Mouse (Mus musculus) kidney, postnatal 0 days (tissue): Measurements from ENCODE around the gene Dnajc7. TPM values are rescaled to one million over a fixed set of nuclear protein-coding genes. Genes with fewer than 3 reads are reported as not detected.
A peak's percentile ranks its signal among the peaks of the same experiment; 100 is the strongest.
"Not testable (repeated sequence)": the region's sequence is repeated elsewhere in the genome, so short reads cannot be mapped to it uniquely, and the experiment has no call there.

Experiments
- ATAC-seq: fragments of 200-750 bp; cut with Nextera tagmentation; replicated peaks from 2 replicates; pipeline ENCODE4 v1.8.0; 2017; ENCODE audit warnings: low read depth, moderate number of reproducible peaks, moderate TSS enrichment, moderate library complexity; ENCODE audit not compliant: low FRiP score
- DNase-seq: peaks from one replicate; pipeline ENCODE4 v3.0.0-alpha.2; 2016; ENCODE audit warnings: low spot score
- H3K27ac ChIP-seq: fragments of 300-500 bp; sonication (generic); 2 replicates; pipeline ENCODE4 v1.5.1; 2014; ENCODE audit warnings: mild to moderate bottlenecking
- H3K27me3 ChIP-seq: fragments of 300-500 bp; sonication (generic); 2 replicates; pipeline ENCODE4 v1.6.1; 2014; ENCODE audit warnings: low read length, mixed read lengths; ENCODE audit not compliant: insufficient read depth
- H3K36me3 ChIP-seq: fragments of 300-500 bp; sonication (generic); 2 replicates; pipeline ENCODE4 v1.6.1; 2014; ENCODE audit warnings: low read length, mixed read lengths; ENCODE audit not compliant: insufficient read depth
- H3K4me1 ChIP-seq: fragments of 300-500 bp; sonication (generic); replicated peaks from 2 replicates; pipeline ENCODE4 v1.6.1; 2014; ENCODE audit warnings: antibody characterized with exemption, low read length, mixed read lengths; ENCODE audit not compliant: insufficient read depth
- H3K4me2 ChIP-seq: fragments of 300-500 bp; sonication (generic); 2 replicates; pipeline ENCODE4 v1.6.1; 2014; ENCODE audit warnings: mild to moderate bottlenecking, low read length, moderate library complexity, mixed read lengths
- H3K4me3 ChIP-seq: fragments of 300-500 bp; sonication (generic); replicated peaks from 2 replicates; pipeline ENCODE4 v1.5.1; 2014; ENCODE audit warnings: low read depth, low read length
- H3K9ac ChIP-seq: fragments of 300-500 bp; sonication (generic); 2 replicates; pipeline ENCODE4 v1.6.1; 2014; ENCODE audit warnings: low read depth, low read length
- H3K9me3 ChIP-seq: fragments of 300-500 bp; sonication (generic); replicated peaks from 2 replicates; pipeline ENCODE4 v1.6.1; 2016; ENCODE audit warnings: low read length, inconsistent platforms, mixed read lengths
- CTCF ChIP-seq: IDR thresholded peaks from 2 replicates; pipeline ENCODE4 v1.5.1; 2016; ENCODE audit warnings: antibody characterized with exemption, low read depth, mild to moderate bottlenecking, moderate library complexity
- WGBS: fragments of 180-500 bp; shearing (Covaris S2); extraction: QIAGEN DNeasy Blood & Tissue Kit; methylation state at CpG from one replicate; pipeline ENCODE4 v1.1.7; 2014; 5-methylcytosine and 5-hydroxymethylcytosine counted together
- polyA plus RNA-seq: library from polyadenylated mRNA; unstranded; fragments of >200 nt; fragmentation: Nextera tagmentation; extraction: Ambion mirVana; gene quantifications from 2 replicates; pipeline ENCODE4 v1.2.1, GENCODE M21; 2015

Dnajc7 gene
- polyA plus RNA-seq: 142 and 151 TPM in 2 replicates

DNA sequence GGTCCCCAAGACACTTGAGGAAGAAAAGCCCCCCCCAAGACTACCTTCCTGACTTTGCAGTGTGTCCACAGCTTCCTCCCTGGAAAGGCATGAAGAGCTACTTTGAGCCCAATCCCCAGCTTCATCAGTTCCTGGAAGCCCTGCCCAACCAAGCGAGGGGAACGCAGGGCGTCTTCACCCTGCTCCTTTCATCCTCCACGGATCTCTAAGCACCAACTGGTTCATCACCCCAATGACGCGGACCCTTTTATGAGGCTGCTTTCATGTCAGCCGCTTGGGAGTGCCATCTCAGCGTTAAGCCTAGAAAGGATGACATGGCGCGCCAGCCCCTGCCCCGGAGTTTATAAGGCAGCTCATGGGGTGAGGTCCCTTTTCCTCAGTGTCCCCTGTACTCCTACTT lies at the start of gene Dnajc7:
Dnajc7 (minus strand) TSS at position 187 of the 400 bp plus-strand sequence.
- Histone ChIP-seq H3K27me3 (no peaks in the 10 kb centered on the region), H3K4me2 (peak within 1 kb of the TSS; percentile 87), H3K9ac (peak within 1 kb of the TSS; percentile 90), H3K4me1 (peaks cover 9% of the 10 kb centered on the region; the same call in 1 of the 2 replicates), H3K27ac (peak within 1 kb of the TSS; percentile 93), H3K4me3 (peak within 1 kb of the TSS; percentile 77), H3K36me3 (0 out of 2 replicates have a peak, but pooled peaks cover 4% of the 10 kb centered on the region), H3K9me3 (no peaks in the 10 kb centered on the region)
- under 1% methylated on average over 11 of the region's 11 CpGs for WGBS
- ATAC-seq (no peak), DNase-seq (no peak)
- no peak for TF ChIP-seq CTCF

DNA sequence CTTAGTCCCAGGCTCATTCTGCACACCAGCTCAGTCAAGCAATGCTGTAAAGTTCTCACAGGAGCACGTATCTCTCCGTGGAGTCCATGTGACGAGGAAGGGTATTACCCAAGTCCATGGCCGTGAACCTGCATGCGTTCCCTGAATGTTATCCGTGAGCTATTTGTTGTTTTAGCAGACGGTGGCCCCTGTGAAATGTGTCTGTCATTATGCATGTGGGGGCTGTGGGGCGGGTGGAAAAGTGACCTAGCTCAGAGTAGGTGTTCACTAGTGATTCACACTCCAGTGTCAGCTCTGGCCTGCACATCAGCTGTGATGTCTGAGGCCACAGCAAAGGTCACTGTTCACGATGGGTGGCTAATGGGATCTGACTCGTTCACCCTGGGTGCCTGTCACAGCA lies 39.8 kb upstream of the Dnajc7 start:
- TF ChIP-seq CTCF: no peak
- Histone ChIP-seq H3K27me3 (no peaks in the 10 kb centered on the region), H3K27ac (no peak overlapping the region), H3K9ac (no peak overlapping the region), H3K9me3 (no peaks in the 10 kb centered on the region), H3K4me1 (0 out of 2 replicates have a peak, but pooled peaks cover 3% of the 10 kb centered on the region), H3K4me3 (no peak overlapping the region), H3K4me2 (no peak overlapping the region), H3K36me3 (no peaks in the 10 kb centered on the region)
- ATAC-seq: no peak
- no peak for DNase-seq
- 33% methylated on average over 10 of the region's 10 CpGs for WGBS

DNA sequence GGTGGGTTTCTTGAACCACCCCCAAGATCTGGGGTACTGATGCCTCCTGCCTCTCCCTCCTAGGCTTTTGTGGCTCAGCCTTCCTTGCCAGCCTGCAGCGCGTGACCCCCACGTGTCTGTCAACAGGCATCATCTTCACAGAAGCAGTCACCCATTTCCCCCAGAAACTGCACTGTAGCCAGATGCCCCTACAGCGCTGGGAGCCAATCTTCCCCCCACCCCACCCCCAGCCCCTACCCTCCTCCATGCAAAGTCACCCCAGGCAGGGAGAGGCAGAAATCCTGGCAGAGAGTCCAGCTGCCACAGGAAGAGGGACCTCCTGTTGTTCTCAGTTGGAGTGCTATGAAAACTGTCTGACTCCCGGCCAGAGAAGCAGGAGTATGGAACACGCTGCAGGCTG lies 36.5 kb upstream of the Dnajc7 start:
- Histone ChIP-seq H3K27ac (no peak overlapping the region), H3K4me3 (no peak overlapping the region), H3K4me2 (no peak overlapping the region), H3K9ac (no peak overlapping the region), H3K27me3 (no peaks in the 10 kb centered on the region), H3K4me1 (0 out of 2 replicates have a peak, but pooled peaks cover 3% of the 10 kb centered on the region), H3K9me3 (no peaks in the 10 kb centered on the region), H3K36me3 (no peaks in the 10 kb centered on the region)
- peak; percentile 44 for DNase-seq
- no peak for ATAC-seq
- no peak for TF ChIP-seq CTCF
- WGBS: 6% methylated on average over 6 of the region's 6 CpGs

DNA sequence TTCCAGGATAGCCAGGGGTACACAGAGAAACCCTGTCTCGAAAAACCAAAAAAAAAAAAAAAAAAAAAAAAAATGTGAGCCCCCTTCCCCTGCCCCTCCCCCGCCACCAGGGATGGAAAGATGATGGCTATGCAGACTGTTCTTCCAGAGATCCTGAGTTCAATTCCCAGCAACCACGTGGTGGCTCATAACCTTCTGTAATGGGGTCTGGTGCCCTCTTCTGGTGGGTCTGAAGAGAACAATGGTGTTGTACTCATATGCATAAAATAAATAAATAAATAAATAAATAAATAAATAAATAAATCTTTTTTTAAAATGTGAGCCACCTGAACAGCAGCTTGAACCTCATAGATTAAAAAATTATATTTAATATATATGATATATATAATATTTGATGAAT lies 35.6 kb upstream of the Dnajc7 start:
- H3K4me1 ChIP-seq, ATAC-seq, H3K9me3 ChIP-seq, H3K4me2 ChIP-seq, H3K4me3 ChIP-seq, H3K27ac ChIP-seq, DNase-seq, H3K36me3 ChIP-seq, H3K27me3 ChIP-seq, H3K9ac ChIP-seq: not testable (repeated sequence)
- TF ChIP-seq CTCF: peak; percentile 45
- 57% methylated on average over 2 of the region's 3 CpGs for WGBS

DNA sequence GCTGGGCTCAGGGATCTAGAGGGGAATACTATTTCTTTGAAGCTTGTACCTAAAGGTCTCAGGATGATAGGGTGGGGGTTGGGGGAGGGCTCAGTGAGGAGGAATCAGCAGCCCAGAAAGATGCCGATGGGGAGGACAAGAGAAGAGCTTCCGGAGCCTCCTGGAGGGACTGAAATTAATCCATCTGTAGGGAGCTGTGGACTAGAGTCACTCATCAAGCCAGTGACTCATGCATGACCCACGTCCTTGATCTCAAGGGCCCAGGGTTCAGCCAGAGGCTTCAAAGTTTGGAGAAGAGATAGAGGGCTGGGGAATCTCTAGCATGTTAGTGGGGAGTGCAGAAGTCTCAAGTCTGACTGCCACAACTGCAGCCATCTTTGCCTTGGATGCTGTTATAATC lies 31.8 kb upstream of the Dnajc7 start:
- H3K36me3 ChIP-seq: no peaks in the 10 kb centered on the region
- 0 out of 2 replicates have a peak, but pooled peaks cover 5% of the 10 kb centered on the region for H3K4me1 ChIP-seq
- WGBS: 22% methylated on average over 3 of the region's 3 CpGs
- no peaks in the 10 kb centered on the region for H3K9me3 ChIP-seq
- H3K4me2 ChIP-seq: no peak overlapping the region
- no peak overlapping the region for H3K9ac ChIP-seq
- ATAC-seq (no peak), DNase-seq (no peak)
- H3K27ac ChIP-seq: no peak overlapping the region
- TF ChIP-seq CTCF: no peak
- no peaks in the 10 kb centered on the region for H3K27me3 ChIP-seq
- H3K4me3 ChIP-seq: no peak overlapping the region

DNA sequence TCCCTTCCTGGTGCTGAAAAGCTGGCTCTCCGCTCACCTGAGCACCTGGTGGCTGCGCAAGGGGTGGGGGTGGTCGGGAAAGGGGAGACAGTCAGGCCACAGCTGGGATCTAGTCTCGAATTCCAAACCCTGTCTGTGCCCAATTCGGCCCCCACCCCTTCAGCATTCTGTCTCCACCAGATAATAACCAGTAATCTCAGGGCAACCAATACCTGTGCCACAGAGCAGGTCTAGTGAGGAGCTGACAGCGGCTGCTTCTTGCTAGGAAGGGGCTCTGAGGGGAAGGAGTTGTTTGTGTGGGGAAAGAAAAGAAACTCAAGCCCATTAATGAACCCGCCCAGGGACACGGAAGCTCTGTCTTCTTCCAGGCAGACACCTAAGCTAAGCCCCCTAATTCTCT lies 31.2 kb upstream of the Dnajc7 start:
- H3K27ac ChIP-seq: no peak overlapping the region
- no peak for TF ChIP-seq CTCF
- WGBS: 15% methylated on average over 8 of the region's 8 CpGs

DNA sequence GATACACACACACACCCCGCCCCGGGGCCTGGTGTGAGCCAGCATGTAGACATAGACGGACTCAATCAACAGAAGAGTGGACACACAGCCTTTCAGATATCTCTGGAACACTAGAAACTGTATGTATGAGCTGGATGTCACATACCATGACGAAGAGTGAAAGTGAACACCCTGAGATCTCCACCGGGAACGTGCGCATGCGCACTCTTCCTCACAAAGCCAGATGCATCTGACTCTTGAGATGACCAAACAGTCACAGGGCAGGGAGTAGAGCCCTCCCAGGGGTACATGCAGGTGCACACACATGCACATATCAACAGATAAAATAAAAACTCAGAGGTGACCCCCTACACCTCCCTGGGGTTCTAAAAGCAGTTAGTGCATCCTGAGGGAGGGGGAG lies 28.4 kb upstream of the Dnajc7 start:
- Histone ChIP-seq H3K4me1 (0 out of 2 replicates have a peak, but pooled peaks cover 5% of the 10 kb centered on the region), H3K9ac (no peak overlapping the region), H3K27ac (no peak overlapping the region), H3K9me3 (no peaks in the 10 kb centered on the region), H3K4me3 (no peak overlapping the region), H3K27me3 (no peaks in the 10 kb centered on the region), H3K36me3 (no peaks in the 10 kb centered on the region), H3K4me2 (no peak overlapping the region)
- 85% methylated on average over 8 of the region's 8 CpGs for WGBS
- ATAC-seq: no peak
- DNase-seq: no peak
- no peak for TF ChIP-seq CTCF

More for the DNA sequence above, 31.2 kb upstream of the Dnajc7 start:
- no peaks in the 10 kb centered on the region for H3K9me3 ChIP-seq
- H3K27me3 ChIP-seq: no peaks in the 10 kb centered on the region
- H3K4me2 ChIP-seq: no peak overlapping the region
- no peak overlapping the region for H3K4me3 ChIP-seq
- 0 out of 2 replicates have a peak, but pooled peaks cover 5% of the 10 kb centered on the region for H3K4me1 ChIP-seq
- ATAC-seq (no peak), DNase-seq (no peak)
- no peak overlapping the region for H3K9ac ChIP-seq
- no peaks in the 10 kb centered on the region for H3K36me3 ChIP-seq
